Mouse (Mus musculus) liver, postnatal 0 days (tissue): ENCODE data around the gene Ajuba. TPM values are rescaled to one million over a fixed set of nuclear protein-coding genes. Genes with fewer than 3 reads are reported as not detected.

Experiments used
- ATAC-seq: fragments of 200-750 bp; cut with Nextera tagmentation; 2 replicates; pipeline ENCODE4 v1.8.0; 2017; ENCODE audit warnings: mild to moderate bottlenecking, moderate library complexity
- DNase-seq: peaks from one replicate; pipeline ENCODE4 v3.0.0-alpha.2; 2016
- H3K27ac ChIP-seq: fragments of 300-500 bp; sonication (generic); 2 replicates; pipeline ENCODE4 v1.5.1; 2014; ENCODE audit warnings: antibody characterized with exemption, moderate library complexity, mild to moderate bottlenecking, low read depth
- H3K27me3 ChIP-seq: fragments of 300-500 bp; sonication (generic); 2 replicates; pipeline ENCODE4 v1.6.1; 2014; ENCODE audit warnings: low read length, control low read depth, mixed read lengths; ENCODE audit not compliant: insufficient read depth
- H3K36me3 ChIP-seq: fragments of 300-500 bp; sonication (generic); replicated peaks from 2 replicates; pipeline ENCODE4 v1.6.1; 2014; ENCODE audit warnings: mild to moderate bottlenecking, control low read depth, low read length, moderate library complexity, mixed read lengths; ENCODE audit not compliant: insufficient read depth
- H3K4me1 ChIP-seq: fragments of 300-500 bp; sonication (generic); 2 replicates; pipeline ENCODE4 v1.6.1; 2014; ENCODE audit warnings: antibody characterized with exemption, mild to moderate bottlenecking, control low read depth; ENCODE audit not compliant: insufficient read depth
- H3K4me2 ChIP-seq: fragments of 300-500 bp; sonication (generic); 2 replicates; pipeline ENCODE4 v1.6.1; 2014; ENCODE audit warnings: low read depth, mild to moderate bottlenecking, low read length, moderate library complexity, mixed read lengths
- H3K4me3 ChIP-seq: fragments of 300-500 bp; sonication (generic); 2 replicates; pipeline ENCODE4 v1.5.1; 2014; ENCODE audit warnings: low read depth, low read length
- H3K9ac ChIP-seq: fragments of 300-500 bp; sonication (generic); replicated peaks from 2 replicates; pipeline ENCODE4 v1.6.1; 2014; ENCODE audit warnings: mild to moderate bottlenecking, moderate library complexity
- H3K9me3 ChIP-seq: fragments of 300-500 bp; sonication (generic); 2 replicates; pipeline ENCODE4 v1.6.1; 2016; ENCODE audit warnings: mild to moderate bottlenecking, control low read depth, low read length, mixed read lengths
- CTCF ChIP-seq: sonication (generic); IDR thresholded peaks from 2 replicates; pipeline ENCODE4 v1.5.1; 2016; ENCODE audit warnings: antibody characterized with exemption, low read depth
- EP300 ChIP-seq: IDR thresholded peaks from 2 replicates; pipeline ENCODE4 v1.6.1; 2016; ENCODE audit warnings: antibody characterized with exemption, low read depth, mild to moderate bottlenecking
- WGBS: fragments of 180-500 bp; shearing (Covaris S2); extraction: QIAGEN DNeasy Blood & Tissue Kit; methylation state at CpG from one replicate; pipeline ENCODE4 v1.1.7; 2014; ENCODE audit not compliant: insufficient replicate concordance; 5-methylcytosine and 5-hydroxymethylcytosine counted together
- polyA plus RNA-seq: library from polyadenylated mRNA; unstranded; fragments of >200 nt; fragmentation: Nextera tagmentation; extraction: Ambion mirVana; gene quantifications from 2 replicates; pipeline ENCODE4 v1.2.1, GENCODE M21; 2015

Gene Ajuba
- polyA plus RNA-seq, 1 experiment from 2014 or later, result 6.6 TPM

GRCm38 (mm10) chr14:54560527-54561242 is 16.7 kb downstream of the Ajuba start:
- no peaks in the 10 kb centered on the region for H3K36me3 ChIP-seq
- DNase-seq, result no peak
- TF ChIP-seq EP300 (no peak), CTCF (no peak)
- no peaks in the 10 kb centered on the region for H3K27me3 ChIP-seq
- no peak overlapping the region for H3K9ac ChIP-seq
- no peak overlapping the region for H3K4me2 ChIP-seq
- no peaks in the 10 kb centered on the region for H3K4me1 ChIP-seq
- H3K27ac ChIP-seq, result no peak overlapping the region
- no peaks in the 10 kb centered on the region for H3K9me3 ChIP-seq
- 79% methylated on average over 14 of the region's 14 CpGs for WGBS
- no peak for ATAC-seq
- H3K4me3 ChIP-seq, result no peak overlapping the region

- no peak overlapping the region for H3K27ac ChIP-seq
- WGBS, result 82% methylated on average over 8 of the region's 8 CpGs
- H3K4me1 ChIP-seq, result peaks cover 11% of the 10 kb centered on the region
- no peak overlapping the region for H3K4me2 ChIP-seq
- no peak overlapping the region for H3K4me3 ChIP-seq
- TF ChIP-seq CTCF, result no peak
- no peak for TF ChIP-seq EP300
- H3K9ac ChIP-seq, result no peak overlapping the region
- DNase-seq (no peak), ATAC-seq (no peak)
- H3K36me3 ChIP-seq, result no peaks in the 10 kb centered on the region
- H3K9me3 ChIP-seq, result no peaks in the 10 kb centered on the region
- no peaks in the 10 kb centered on the region for H3K27me3 ChIP-seq
These were observed 20.0 kb downstream of the Ajuba start for GRCm38 (mm10) chr14:54557330-54557729.

- Histone ChIP-seq H3K4me2 (peak within 1 kb of the TSS; percentile 91), H3K27me3 (no peaks in the 10 kb centered on the region), H3K9ac (peak within 1 kb of the TSS; percentile 79), H3K9me3 (no peaks in the 10 kb centered on the region), H3K27ac (peak within 1 kb of the TSS; percentile 96), H3K4me1 (peaks cover 11% of the 10 kb centered on the region), H3K4me3 (peak within 1 kb of the TSS; percentile 68), H3K36me3 (peaks cover 12% of the 10 kb centered on the region; the same call in 1 of the 2 replicates)
- peak; percentile 49; the same call in 1 of the 2 replicates for TF ChIP-seq EP300
- peak; percentile 91 for TF ChIP-seq CTCF
- DNase-seq, result peak; percentile 93
- under 1% methylated on average over 76 of the region's 76 CpGs for WGBS
- peak; percentile 98 for ATAC-seq
These were observed 23.2 kb downstream of the Ajuba start, which contains the start of gene Haus4 for GRCm38 (mm10) chr14:54553975-54554769. Haus4 (minus strand) TSS chr14:54554616.

- Histone ChIP-seq H3K36me3 (peaks cover 18% of the 10 kb centered on the region), H3K27ac (peak overlapping the region; percentile 96), H3K4me3 (peak overlapping the region; percentile 68), H3K27me3 (no peaks in the 10 kb centered on the region), H3K4me1 (peaks cover 11% of the 10 kb centered on the region), H3K4me2 (peak overlapping the region; percentile 91), H3K9ac (peak overlapping the region; percentile 79), H3K9me3 (no peaks in the 10 kb centered on the region)
- TF ChIP-seq EP300 (no peak), CTCF (no peak)
- peak; percentile 64 for DNase-seq
- WGBS, result 2% methylated on average over 21 of the region's 21 CpGs
- no peak for ATAC-seq
These were observed 23.8 kb downstream of the Ajuba start for GRCm38 (mm10) chr14:54553454-54553974.

GRCm38 (mm10) chr14:54544703-54545102 is 32.7 kb downstream of the Ajuba start:
- Histone ChIP-seq H3K36me3 (peaks cover 60% of the 10 kb centered on the region), H3K27me3 (no peaks in the 10 kb centered on the region), H3K27ac (no peak overlapping the region), H3K4me2 (no peak overlapping the region), H3K9me3 (no peaks in the 10 kb centered on the region), H3K4me1 (no peaks in the 10 kb centered on the region), H3K9ac (no peak overlapping the region), H3K4me3 (no peak overlapping the region)
- no peak for ATAC-seq
- 86% methylated on average over 5 of the region's 5 CpGs for WGBS
- no peak for DNase-seq
- TF ChIP-seq CTCF, result no peak
- TF ChIP-seq EP300, result no peak

GRCm38 (mm10) chr14:54540771-54541170 is 36.6 kb downstream of the Ajuba start:
- no peak overlapping the region for H3K4me2 ChIP-seq
- no peaks in the 10 kb centered on the region for H3K27me3 ChIP-seq
- peaks cover 26% of the 10 kb centered on the region for H3K36me3 ChIP-seq
- H3K9me3 ChIP-seq, result no peaks in the 10 kb centered on the region
- no peak overlapping the region for H3K4me3 ChIP-seq
- H3K4me1 ChIP-seq, result no peaks in the 10 kb centered on the region
- no peak for TF ChIP-seq EP300
- TF ChIP-seq CTCF, result no peak
- H3K27ac ChIP-seq, result no peak overlapping the region
- no peak overlapping the region for H3K9ac ChIP-seq
- WGBS, result 87% methylated on average over 11 of the region's 11 CpGs
- no peak for ATAC-seq
- DNase-seq, result no peak
